Mouse (Mus musculus): ENCODE measurements around the gene Tnfrsf18. TPM values are rescaled to one million over a fixed set of nuclear protein-coding genes. Genes with fewer than 3 reads are reported as not detected.

Tnfrsf18 gene
- total and polyA plus RNA-seq, 3 experiments = 9.3 to 16.2 TPM; not detected in 1

Other genes with a start within 250 kb of the Tnfrsf18 start
- gene Tmem88b, start 240.3 kb upstream of the Tnfrsf18 start, total RNA-seq (2012; rRNA removed) = 0.10 and 0.19 TPM in 2 replicates
- gene Tmem88b, start 240.3 kb upstream of the Tnfrsf18 start, polyA plus RNA-seq (2012; ENCODE audit: insufficient read depth in 1 of 2, insufficient read length in 2 of 2, low read depth in 1 of 2, low replicate concordance in 2 of 2, missing spikeins in 1 of 2) = under 1 TPM in 1 of 2 experiments, not detected in 1; 0.32 TPM
- 0.12 TPM in 1 of 2 replicates, not detected in the other for gene Ankrd65, start 235.7 kb upstream of the Tnfrsf18 start, total RNA-seq (2012; rRNA removed)
- gene Ankrd65, start 235.7 kb upstream of the Tnfrsf18 start, polyA plus RNA-seq (2012; ENCODE audit: insufficient read depth in 1 of 2, insufficient read length in 2 of 2, low read depth in 1 of 2, low replicate concordance in 2 of 2, missing spikeins in 1 of 2) = not detected
- gene Mrpl20, start 223.3 kb upstream of the Tnfrsf18 start, total RNA-seq (2012; rRNA removed) = 301 and 346 TPM in 2 replicates
- 100 to 1,000 TPM in 1 of 2 experiments, not detected in 1; 336 TPM for gene Mrpl20, start 223.3 kb upstream of the Tnfrsf18 start, polyA plus RNA-seq (2012; ENCODE audit: insufficient read depth in 1 of 2, insufficient read length in 2 of 2, low read depth in 1 of 2, low replicate concordance in 2 of 2, missing spikeins in 1 of 2)
- gene Ccnl2, start 213.7 kb upstream of the Tnfrsf18 start, total RNA-seq (2012; rRNA removed) = 38.2 and 46.1 TPM in 2 replicates
- gene Ccnl2, start 213.7 kb upstream of the Tnfrsf18 start, polyA plus RNA-seq (2012; ENCODE audit: insufficient read depth in 1 of 2, insufficient read length in 2 of 2, low read depth in 1 of 2, low replicate concordance in 2 of 2, missing spikeins in 1 of 2) = 100 to 1,000 TPM in 1 of 2 experiments, 10 to 100 TPM in 1; 48.6 to 103 TPM
- 153 and 166 TPM in 2 replicates for gene Aurkaip1, start 194.9 kb upstream of the Tnfrsf18 start, total RNA-seq (2012; rRNA removed)
- gene Aurkaip1, start 194.9 kb upstream of the Tnfrsf18 start, polyA plus RNA-seq (2012; ENCODE audit: insufficient read depth in 1 of 2, insufficient read length in 2 of 2, low read depth in 1 of 2, low replicate concordance in 2 of 2, missing spikeins in 1 of 2) = 100 to 1,000 TPM in 1 of 2 experiments, not detected in 1; 203 TPM
- not detected in 2 replicates for gene Mxra8, start 186.5 kb upstream of the Tnfrsf18 start, total RNA-seq (2012; rRNA removed)
- under 1 TPM in 1 of 2 experiments, not detected in 1; 0.46 TPM for gene Mxra8, start 186.5 kb upstream of the Tnfrsf18 start, polyA plus RNA-seq (2012; ENCODE audit: insufficient read depth in 1 of 2, insufficient read length in 2 of 2, low read depth in 1 of 2, low replicate concordance in 2 of 2, missing spikeins in 1 of 2)
- 43.4 and 56.8 TPM in 2 replicates for gene Dvl1, start 178.8 kb upstream of the Tnfrsf18 start, total RNA-seq (2012; rRNA removed)
- 10 to 100 TPM in 1 of 2 experiments, not detected in 1; 60.3 TPM for gene Dvl1, start 178.8 kb upstream of the Tnfrsf18 start, polyA plus RNA-seq (2012; ENCODE audit: insufficient read depth in 1 of 2, insufficient read length in 2 of 2, low read depth in 1 of 2, low replicate concordance in 2 of 2, missing spikeins in 1 of 2)
- gene Tas1r3, start 162.8 kb upstream of the Tnfrsf18 start, total RNA-seq (2012; rRNA removed) = 0.52 and 0.62 TPM in 2 replicates
- gene Tas1r3, start 162.8 kb upstream of the Tnfrsf18 start, polyA plus RNA-seq (2012; ENCODE audit: insufficient read depth in 1 of 2, insufficient read length in 2 of 2, low read depth in 1 of 2, low replicate concordance in 2 of 2, missing spikeins in 1 of 2) = 10 to 100 TPM in 1 of 2 experiments, 1 to 10 TPM in 1; 1.1 to 54.9 TPM
- gene Cptp, start 156.7 kb upstream of the Tnfrsf18 start, total RNA-seq (2012; rRNA removed) = 10.9 and 14.0 TPM in 2 replicates
- 10 to 100 TPM in 1 of 2 experiments, not detected in 1; 22.6 TPM for gene Cptp, start 156.7 kb upstream of the Tnfrsf18 start, polyA plus RNA-seq (2012; ENCODE audit: insufficient read depth in 1 of 2, insufficient read length in 2 of 2, low read depth in 1 of 2, low replicate concordance in 2 of 2, missing spikeins in 1 of 2)
- gene Ints11, start 156.6 kb upstream of the Tnfrsf18 start, total RNA-seq (2012; rRNA removed) = 78.9 and 82.5 TPM in 2 replicates
- gene Ints11, start 156.6 kb upstream of the Tnfrsf18 start, polyA plus RNA-seq (2012; ENCODE audit: insufficient read depth in 1 of 2, insufficient read length in 2 of 2, low read depth in 1 of 2, low replicate concordance in 2 of 2, missing spikeins in 1 of 2) = 10 to 100 TPM in 1 of 2 experiments, not detected in 1; 96.8 TPM
- gene Pusl1, start 134.4 kb upstream of the Tnfrsf18 start, total RNA-seq (2012; rRNA removed) = 50.0 and 65.2 TPM in 2 replicates
- gene Pusl1, start 134.4 kb upstream of the Tnfrsf18 start, polyA plus RNA-seq (2012; ENCODE audit: insufficient read depth in 1 of 2, insufficient read length in 2 of 2, low read depth in 1 of 2, low replicate concordance in 2 of 2, missing spikeins in 1 of 2) = 10 to 100 TPM in 1 of 2 experiments, not detected in 1; 68.4 TPM
- gene Acap3, start 134.3 kb upstream of the Tnfrsf18 start, total RNA-seq (2012; rRNA removed) = 17.6 and 24.5 TPM in 2 replicates
- 10 to 100 TPM in 1 of 2 experiments, not detected in 1; 39.1 TPM for gene Acap3, start 134.3 kb upstream of the Tnfrsf18 start, polyA plus RNA-seq (2012; ENCODE audit: insufficient read depth in 1 of 2, insufficient read length in 2 of 2, low read depth in 1 of 2, low replicate concordance in 2 of 2, missing spikeins in 1 of 2)
- 120 and 121 TPM in 2 replicates for gene Ube2j2, start 82.3 kb upstream of the Tnfrsf18 start, total RNA-seq (2012; rRNA removed)
- gene Ube2j2, start 82.3 kb upstream of the Tnfrsf18 start, polyA plus RNA-seq (2012; ENCODE audit: insufficient read depth in 1 of 2, insufficient read length in 2 of 2, low read depth in 1 of 2, low replicate concordance in 2 of 2, missing spikeins in 1 of 2) = 100 to 1,000 TPM in 1 of 2 experiments, not detected in 1; 172 TPM
- 1.2 and 1.8 TPM in 2 replicates for gene C1qtnf12, start 63.8 kb upstream of the Tnfrsf18 start, total RNA-seq (2012; rRNA removed)
- gene C1qtnf12, start 63.8 kb upstream of the Tnfrsf18 start, polyA plus RNA-seq (2012; ENCODE audit: insufficient read depth in 1 of 2, insufficient read length in 2 of 2, low read depth in 1 of 2, low replicate concordance in 2 of 2, missing spikeins in 1 of 2) = 1 to 10 TPM in 1 of 2 experiments, not detected in 1; 2.9 TPM
- 6.6 and 9.1 TPM in 2 replicates for gene B3galt6, start 33.5 kb upstream of the Tnfrsf18 start, total RNA-seq (2012; rRNA removed)
- 1 to 10 TPM in 1 of 2 experiments, not detected in 1; 3.8 TPM for gene B3galt6, start 33.5 kb upstream of the Tnfrsf18 start, polyA plus RNA-seq (2012; ENCODE audit: insufficient read depth in 1 of 2, insufficient read length in 2 of 2, low read depth in 1 of 2, low replicate concordance in 2 of 2, missing spikeins in 1 of 2)
- gene Sdf4, start 33.3 kb upstream of the Tnfrsf18 start, total RNA-seq (2012; rRNA removed) = 111 and 114 TPM in 2 replicates
- 100 to 1,000 TPM in 1 of 2 experiments, not detected in 1; 117 TPM for gene Sdf4, start 33.3 kb upstream of the Tnfrsf18 start, polyA plus RNA-seq (2012; ENCODE audit: insufficient read depth in 1 of 2, insufficient read length in 2 of 2, low read depth in 1 of 2, low replicate concordance in 2 of 2, missing spikeins in 1 of 2)
- 1.6 and 1.7 TPM in 2 replicates for gene Tnfrsf4, start 12.3 kb upstream of the Tnfrsf18 start, total RNA-seq (2012; rRNA removed)
- gene Tnfrsf4, start 12.3 kb upstream of the Tnfrsf18 start, polyA plus RNA-seq (2012; ENCODE audit: insufficient read depth in 1 of 2, insufficient read length in 2 of 2, low read depth in 1 of 2, low replicate concordance in 2 of 2, missing spikeins in 1 of 2) = 1 to 10 TPM in 1 of 2 experiments, not detected in 1; 2.7 TPM
- not detected in 2 replicates for gene Ttll10, start 33.2 kb downstream of the Tnfrsf18 start, total RNA-seq (2012; rRNA removed)
- under 1 TPM in 1 of 2 experiments, not detected in 1; 0.11 TPM for gene Ttll10, start 33.2 kb downstream of the Tnfrsf18 start, polyA plus RNA-seq (2012; ENCODE audit: insufficient read depth in 1 of 2, insufficient read length in 2 of 2, low read depth in 1 of 2, low replicate concordance in 2 of 2, missing spikeins in 1 of 2)
- 27.5 and 28.7 TPM in 2 replicates for gene 9430015G10Rik, start 83.8 kb downstream of the Tnfrsf18 start, total RNA-seq (2012; rRNA removed)
- gene 9430015G10Rik, start 83.8 kb downstream of the Tnfrsf18 start, polyA plus RNA-seq (2012; ENCODE audit: insufficient read depth in 1 of 2, insufficient read length in 2 of 2, low read depth in 1 of 2, low replicate concordance in 2 of 2, missing spikeins in 1 of 2) = 10 to 100 TPM in 1 of 2 experiments, not detected in 1; 52.9 TPM
- gene Rnf223, start 104.3 kb downstream of the Tnfrsf18 start, total RNA-seq (2012; rRNA removed) = 0.65 TPM in 2 replicates
- gene Rnf223, start 104.3 kb downstream of the Tnfrsf18 start, polyA plus RNA-seq (2012; ENCODE audit: insufficient read depth in 1 of 2, insufficient read length in 2 of 2, low read depth in 1 of 2, low replicate concordance in 2 of 2, missing spikeins in 1 of 2) = 1 to 10 TPM in 1 of 2 experiments, not detected in 1; 2.5 TPM
- gene Agrn, start 171.3 kb downstream of the Tnfrsf18 start, total RNA-seq (2012; rRNA removed) = 13.7 and 19.3 TPM in 2 replicates
- gene Agrn, start 171.3 kb downstream of the Tnfrsf18 start, polyA plus RNA-seq (2012; ENCODE audit: insufficient read depth in 1 of 2, insufficient read length in 2 of 2, low read depth in 1 of 2, low replicate concordance in 2 of 2, missing spikeins in 1 of 2) = 10 to 100 TPM in 1 of 2 experiments, not detected in 1; 43.0 TPM
- gene Isg15, start 174.7 kb downstream of the Tnfrsf18 start, total RNA-seq (2012; rRNA removed) = 3.8 and 5.4 TPM in 2 replicates
- gene Isg15, start 174.7 kb downstream of the Tnfrsf18 start, polyA plus RNA-seq (2012; ENCODE audit: insufficient read depth in 1 of 2, insufficient read length in 2 of 2, low read depth in 1 of 2, low replicate concordance in 2 of 2, missing spikeins in 1 of 2) = 1 to 10 TPM in 1 of 2 experiments, not detected in 1; 4.8 TPM
- 1.9 and 3.2 TPM in 2 replicates for gene AW011738, start 177.1 kb downstream of the Tnfrsf18 start, total RNA-seq (2012; rRNA removed)
- 1 to 10 TPM in 1 of 2 experiments, not detected in 1; 3.8 TPM for gene AW011738, start 177.1 kb downstream of the Tnfrsf18 start, polyA plus RNA-seq (2012; ENCODE audit: insufficient read depth in 1 of 2, insufficient read length in 2 of 2, low read depth in 1 of 2, low replicate concordance in 2 of 2, missing spikeins in 1 of 2)
- gene Perm1, start 189.7 kb downstream of the Tnfrsf18 start, total RNA-seq (2012; rRNA removed) = 0.10 and 0.19 TPM in 2 replicates
- gene Perm1, start 189.7 kb downstream of the Tnfrsf18 start, polyA plus RNA-seq (2012; ENCODE audit: insufficient read depth in 1 of 2, insufficient read length in 2 of 2, low read depth in 1 of 2, low replicate concordance in 2 of 2, missing spikeins in 1 of 2) = 1 to 10 TPM in 1 of 2 experiments, not detected in 1; 1.8 TPM
- gene Plekhn1, start 208.7 kb downstream of the Tnfrsf18 start, total RNA-seq (2012; rRNA removed) = 9.4 and 11.8 TPM in 2 replicates
- gene Plekhn1, start 208.7 kb downstream of the Tnfrsf18 start, polyA plus RNA-seq (2012; ENCODE audit: insufficient read depth in 1 of 2, insufficient read length in 2 of 2, low read depth in 1 of 2, low replicate concordance in 2 of 2, missing spikeins in 1 of 2) = 10 to 100 TPM in 1 of 2 experiments, not detected in 1; 20.0 TPM
- 164 and 172 TPM in 2 replicates for gene Noc2l, start 209.8 kb downstream of the Tnfrsf18 start, total RNA-seq (2012; rRNA removed)
- gene Noc2l, start 209.8 kb downstream of the Tnfrsf18 start, polyA plus RNA-seq (2012; ENCODE audit: insufficient read depth in 1 of 2, insufficient read length in 2 of 2, low read depth in 1 of 2, low replicate concordance in 2 of 2, missing spikeins in 1 of 2) = 100 to 1,000 TPM; 122 to 234 TPM
- 1.7 and 2.0 TPM in 2 replicates for gene Samd11, start 229.5 kb downstream of the Tnfrsf18 start, total RNA-seq (2012; rRNA removed)
- gene Samd11, start 229.5 kb downstream of the Tnfrsf18 start, polyA plus RNA-seq (2012; ENCODE audit: insufficient read depth in 1 of 2, insufficient read length in 2 of 2, low read depth in 1 of 2, low replicate concordance in 2 of 2, missing spikeins in 1 of 2) = 1 to 10 TPM in 1 of 2 experiments, not detected in 1; 4.1 TPM